Mouse (Mus musculus): ENCODE measurements around the gene Flt3l. TPM values are rescaled to one million over a fixed set of nuclear protein-coding genes. Genes with fewer than 3 reads are reported as not detected.

Gene Flt3l
- polyA plus RNA-seq, 1 experiment from 2014 or later: 2.2 TPM

- H3K36me3 ChIP-seq (ENCODE audit: control insufficient read depth, insufficient read depth, low read length): peaks cover 7% of the 10 kb centered on the region; the same call in 1 of the 2 replicates
- no peak overlapping the region for H3K4me3 ChIP-seq (ENCODE audit: low read depth, low read length)
- WGBS: 78% methylated on average over 25 of the region's 25 CpGs
- no peak overlapping the region for H3K4me2 ChIP-seq (ENCODE audit: low read length)
- no peaks in the 10 kb centered on the region for H3K27me3 ChIP-seq (ENCODE audit: control insufficient read depth, insufficient read depth, low read depth, low read length)
- peak overlapping the region; percentile 53 for H3K27ac ChIP-seq (ENCODE audit: low read length)
- H3K4me1 ChIP-seq (ENCODE audit: control insufficient read depth, insufficient read depth, low read length): no peaks in the 10 kb centered on the region
- no peak for ATAC-seq
- H3K9me3 ChIP-seq (replicated peaks; ENCODE audit: control insufficient read depth, low read length, poor library complexity, severe bottlenecking): no peaks in the 10 kb centered on the region
- peak overlapping the region; percentile 20; the same call in 1 of the 2 replicates for H3K9ac ChIP-seq (ENCODE audit: low read depth, low read length)
Measured at GRCm38 (mm10) chr7:45082401-45083299, 53.6 kb downstream of the Flt3l start.

GRCm38 (mm10) chr7:45081016-45081415 lies 55.2 kb downstream of the Flt3l start:
- ATAC-seq: no peak
- Histone ChIP-seq H3K4me2 (ENCODE audit: low read length) (no peak overlapping the region), H3K4me1 (ENCODE audit: control insufficient read depth, insufficient read depth, low read length) (no peaks in the 10 kb centered on the region), H3K4me3 (ENCODE audit: low read depth, low read length) (no peak overlapping the region), H3K27ac (ENCODE audit: low read length) (no peak overlapping the region), H3K9ac (ENCODE audit: low read depth, low read length) (no peak overlapping the region), H3K27me3 (ENCODE audit: control insufficient read depth, insufficient read depth, low read depth, low read length) (no peaks in the 10 kb centered on the region), H3K36me3 (ENCODE audit: control insufficient read depth, insufficient read depth, low read length) (peaks cover 14% of the 10 kb centered on the region), H3K9me3 (replicated peaks; ENCODE audit: control insufficient read depth, low read length, poor library complexity, severe bottlenecking) (no peaks in the 10 kb centered on the region)
- 45% methylated on average over 5 of the region's 5 CpGs for WGBS

- Histone ChIP-seq H3K27ac (ENCODE audit: low read length) (peak overlapping the region; percentile 9; the same call in 1 of the 2 replicates), H3K36me3 (ENCODE audit: control insufficient read depth, insufficient read depth, low read length) (peaks cover 14% of the 10 kb centered on the region), H3K9me3 (replicated peaks; ENCODE audit: control insufficient read depth, low read length, poor library complexity, severe bottlenecking) (no peaks in the 10 kb centered on the region), H3K4me3 (ENCODE audit: low read depth, low read length) (no peak overlapping the region), H3K4me2 (ENCODE audit: low read length) (no peak overlapping the region), H3K9ac (ENCODE audit: low read depth, low read length) (no peak overlapping the region), H3K27me3 (ENCODE audit: control insufficient read depth, insufficient read depth, low read depth, low read length) (no peaks in the 10 kb centered on the region), H3K4me1 (ENCODE audit: control insufficient read depth, insufficient read depth, low read length) (no peaks in the 10 kb centered on the region)
- ATAC-seq: peak; percentile 46; the same call in 1 of the 2 replicates
- WGBS: 1% methylated on average over 10 of the region's 10 CpGs
Measured at GRCm38 (mm10) chr7:45079856-45080255, 56.4 kb downstream of the Flt3l start.

MicroRNAs within 50 kb of the gene (microRNA counts, 519-probe panel; counts per million panel counts)
- microRNA mmu-miR-150: 2,597 counts per million, percentile 77 among the panel's probes with 10 or more counts

Small RNA genes within 50 kb of the gene (microRNA-seq; reads per million reads assigned to microRNA genes)
- gene Mir150: 85.0 reads per million, percentile 52 among the genes with 10 or more reads in this experiment
- 12.9 reads per million, percentile 33 among the genes with 10 or more reads in this experiment for gene Mir5121
- gene Mir7055: not detected

Other genes starting within 250 kb of the Flt3l start
- 153 and 158 TPM in 2 replicates for gene Med25, start 243.7 kb downstream of the Flt3l start, polyA plus RNA-seq (2015; fragmentation: Nextera tagmentation; extraction: Ambion mirVana)
- 20.0 and 22.3 TPM in 2 replicates for gene Fuz, start 240.4 kb downstream of the Flt3l start, polyA plus RNA-seq (2015; fragmentation: Nextera tagmentation; extraction: Ambion mirVana)
- gene Ap2a1, start 206.9 kb downstream of the Flt3l start, polyA plus RNA-seq (2015; fragmentation: Nextera tagmentation; extraction: Ambion mirVana): 122 and 136 TPM in 2 replicates
- 0.10 and 0.25 TPM in 2 replicates for gene Tsks, start 193.2 kb downstream of the Flt3l start, polyA plus RNA-seq (2015; fragmentation: Nextera tagmentation; extraction: Ambion mirVana)
- 58.4 and 63.1 TPM in 2 replicates for gene Cpt1c, start 161.6 kb downstream of the Flt3l start, polyA plus RNA-seq (2015; fragmentation: Nextera tagmentation; extraction: Ambion mirVana)
- 671 and 697 TPM in 2 replicates for gene Prmt1, start 149.9 kb downstream of the Flt3l start, polyA plus RNA-seq (2015; fragmentation: Nextera tagmentation; extraction: Ambion mirVana)
- gene Irf3, start 138.8 kb downstream of the Flt3l start, polyA plus RNA-seq (2015; fragmentation: Nextera tagmentation; extraction: Ambion mirVana): 52.3 and 53.6 TPM in 2 replicates
- 7.0 and 8.3 TPM in 2 replicates for gene Bcl2l12, start 137.7 kb downstream of the Flt3l start, polyA plus RNA-seq (2015; fragmentation: Nextera tagmentation; extraction: Ambion mirVana)
- 42.4 and 47.8 TPM in 2 replicates for gene Scaf1, start 120.1 kb downstream of the Flt3l start, polyA plus RNA-seq (2015; fragmentation: Nextera tagmentation; extraction: Ambion mirVana)
- 12.2 and 12.4 TPM in 2 replicates for gene Rras, start 118.5 kb downstream of the Flt3l start, polyA plus RNA-seq (2015; fragmentation: Nextera tagmentation; extraction: Ambion mirVana)
- 13.6 and 13.9 TPM in 2 replicates for gene Prr12, start 83.6 kb downstream of the Flt3l start, polyA plus RNA-seq (2015; fragmentation: Nextera tagmentation; extraction: Ambion mirVana)
- 64.1 and 67.7 TPM in 2 replicates for gene Nosip, start 74.0 kb downstream of the Flt3l start, polyA plus RNA-seq (2015; fragmentation: Nextera tagmentation; extraction: Ambion mirVana)
- gene Prrg2, start 73.8 kb downstream of the Flt3l start, polyA plus RNA-seq (2015; fragmentation: Nextera tagmentation; extraction: Ambion mirVana): 12.5 and 13.6 TPM in 2 replicates
- gene Rcn3, start 44.2 kb downstream of the Flt3l start, polyA plus RNA-seq (2015; fragmentation: Nextera tagmentation; extraction: Ambion mirVana): 43.5 and 47.8 TPM in 2 replicates
- 22.7 and 27.9 TPM in 2 replicates for gene Fcgrt, start 32.6 kb downstream of the Flt3l start, polyA plus RNA-seq (2015; fragmentation: Nextera tagmentation; extraction: Ambion mirVana)
- gene Rps11, start 12.0 kb downstream of the Flt3l start, polyA plus RNA-seq (2015; fragmentation: Nextera tagmentation; extraction: Ambion mirVana): 657 and 700 TPM in 2 replicates
- 602 and 620 TPM in 2 replicates for gene Rpl13a, start 7.7 kb downstream of the Flt3l start, polyA plus RNA-seq (2015; fragmentation: Nextera tagmentation; extraction: Ambion mirVana)
- gene Gm45713, start 201 bp downstream of the Flt3l start, polyA plus RNA-seq (2015; fragmentation: Nextera tagmentation; extraction: Ambion mirVana): 0.41 TPM in 1 of 2 replicates, not detected in the other
- 89.9 and 91.9 TPM in 2 replicates for gene Pih1d1, start 17.9 kb upstream of the Flt3l start, polyA plus RNA-seq (2015; fragmentation: Nextera tagmentation; extraction: Ambion mirVana)
- gene Aldh16a1, start 18.2 kb upstream of the Flt3l start, polyA plus RNA-seq (2015; fragmentation: Nextera tagmentation; extraction: Ambion mirVana): 13.7 and 18.2 TPM in 2 replicates
- 0.55 and 1.1 TPM in 2 replicates for gene Slc17a7, start 27.5 kb upstream of the Flt3l start, polyA plus RNA-seq (2015; fragmentation: Nextera tagmentation; extraction: Ambion mirVana)
- not detected in 2 replicates for gene Gfy, start 43.1 kb upstream of the Flt3l start, polyA plus RNA-seq (2015; fragmentation: Nextera tagmentation; extraction: Ambion mirVana)
- 1.1 and 1.2 TPM in 2 replicates for gene Pth2, start 44.6 kb upstream of the Flt3l start, polyA plus RNA-seq (2015; fragmentation: Nextera tagmentation; extraction: Ambion mirVana)
- 0.45 and 0.53 TPM in 2 replicates for gene Ccdc155, start 68.5 kb upstream of the Flt3l start, polyA plus RNA-seq (2015; fragmentation: Nextera tagmentation; extraction: Ambion mirVana)
- 6.2 and 10.5 TPM in 2 replicates for gene Dkkl1, start 75.7 kb upstream of the Flt3l start, polyA plus RNA-seq (2015; fragmentation: Nextera tagmentation; extraction: Ambion mirVana)
- gene Tead2, start 79.3 kb upstream of the Flt3l start, polyA plus RNA-seq (2015; fragmentation: Nextera tagmentation; extraction: Ambion mirVana): 30.5 and 39.5 TPM in 2 replicates
- 1.3 and 1.4 TPM in 2 replicates for gene Cd37, start 102.7 kb upstream of the Flt3l start, polyA plus RNA-seq (2015; fragmentation: Nextera tagmentation; extraction: Ambion mirVana)
- gene Slc6a16, start 104.7 kb upstream of the Flt3l start, polyA plus RNA-seq (2015; fragmentation: Nextera tagmentation; extraction: Ambion mirVana): 0.93 and 1.2 TPM in 2 replicates
- not detected in 2 replicates for gene Slc6a21, start 141.1 kb upstream of the Flt3l start, polyA plus RNA-seq (2015; fragmentation: Nextera tagmentation; extraction: Ambion mirVana)
- gene Trpm4, start 197.3 kb upstream of the Flt3l start, polyA plus RNA-seq (2015; fragmentation: Nextera tagmentation; extraction: Ambion mirVana): 11.1 and 12.4 TPM in 2 replicates
- gene Hrc, start 198.9 kb upstream of the Flt3l start, polyA plus RNA-seq (2015; fragmentation: Nextera tagmentation; extraction: Ambion mirVana): 0.39 and 0.40 TPM in 2 replicates
- 28.5 and 29.2 TPM in 2 replicates for gene Ppfia3, start 230.6 kb upstream of the Flt3l start, polyA plus RNA-seq (2015; fragmentation: Nextera tagmentation; extraction: Ambion mirVana)
- 27.0 and 39.9 TPM in 2 replicates for gene Lin7b, start 234.2 kb upstream of the Flt3l start, polyA plus RNA-seq (2015; fragmentation: Nextera tagmentation; extraction: Ambion mirVana)

Data from midbrain, embryonic 16.5 days (tissue).